Mouse (Mus musculus) heart, embryonic 11.5 days (tissue): ENCODE results near the gene Dpep2nb. TPM values are rescaled to one million over a fixed set of nuclear protein-coding genes. Genes with fewer than 3 reads are reported as not detected.

Experiments
- ATAC-seq: fragments of 200-750 bp; cut with Nextera tagmentation; replicated peaks from 2 replicates; pipeline ENCODE4 v1.8.0; 2017; ENCODE audit warnings: moderate library complexity; ENCODE audit not compliant: insufficient number of reproducible peaks, low FRiP score, low TSS enrichment
- H3K27ac ChIP-seq: fragments of 300-500 bp; sonication (generic); 2 replicates; pipeline ENCODE4 v1.5.1; 2014; ENCODE audit warnings: mild to moderate bottlenecking, low read depth, low read length
- H3K27me3 ChIP-seq: fragments of 300-500 bp; sonication (generic); 2 replicates; pipeline ENCODE4 v1.6.1; 2014; ENCODE audit warnings: mild to moderate bottlenecking, low read length, mixed read lengths; ENCODE audit not compliant: control insufficient read depth, insufficient read depth
- H3K36me3 ChIP-seq: fragments of 300-500 bp; sonication (generic); 2 replicates; pipeline ENCODE4 v1.6.1; 2014; ENCODE audit warnings: mild to moderate bottlenecking, low read length, moderate library complexity, mixed read lengths; ENCODE audit not compliant: control insufficient read depth, insufficient read depth
- H3K4me1 ChIP-seq: fragments of 300-500 bp; sonication (generic); 2 replicates; pipeline ENCODE4 v1.6.1; 2014; ENCODE audit warnings: low read length; ENCODE audit not compliant: control insufficient read depth, insufficient read depth
- H3K4me2 ChIP-seq: fragments of 300-500 bp; sonication (generic); 2 replicates; pipeline ENCODE4 v1.6.1; 2014; ENCODE audit warnings: mild to moderate bottlenecking, moderate library complexity
- H3K4me3 ChIP-seq: fragments of 300-500 bp; sonication (generic); 2 replicates; pipeline ENCODE4 v1.5.1; 2014; ENCODE audit warnings: low read depth, low read length
- H3K9ac ChIP-seq: fragments of 300-500 bp; sonication (generic); 2 replicates; pipeline ENCODE4 v1.6.1; 2014; ENCODE audit warnings: mild to moderate bottlenecking, low read depth, low read length, moderate library complexity
- H3K9me3 ChIP-seq: fragments of 300-500 bp; sonication (generic); replicated peaks from 2 replicates; pipeline ENCODE4 v1.6.1; 2016; ENCODE audit warnings: low read length; ENCODE audit not compliant: control insufficient read depth
- WGBS: fragments of 180-500 bp; shearing (Covaris S2); extraction: QIAGEN DNeasy Blood & Tissue Kit; methylation state at CpG from one replicate; pipeline ENCODE4 v1.1.7; 2014; ENCODE audit not compliant: insufficient replicate concordance; 5-methylcytosine and 5-hydroxymethylcytosine counted together
- polyA plus RNA-seq: library from polyadenylated mRNA; unstranded; fragments of >200 nt; fragmentation: Nextera tagmentation; extraction: Ambion mirVana; gene quantifications from 2 replicates; pipeline ENCODE4 v1.2.1, GENCODE M21; 2014

Dpep2nb gene
- polyA plus RNA-seq, 1 experiment from 2014 or later: 0.33 TPM

GRCm38 (mm10) chr8:106044151-106044550 is 38.4 kb upstream of the Dpep2nb start:
- 71% methylated on average over 3 of the region's 3 CpGs for WGBS
- Histone ChIP-seq H3K4me2 (no peak overlapping the region), H3K27ac (no peak overlapping the region), H3K27me3 (no peaks in the 10 kb centered on the region), H3K9me3 (no peaks in the 10 kb centered on the region), H3K4me1 (no peaks in the 10 kb centered on the region), H3K9ac (no peak overlapping the region), H3K4me3 (no peak overlapping the region), H3K36me3 (no peaks in the 10 kb centered on the region; the same call in 1 of the 2 replicates)
- ATAC-seq: no peak

- H3K36me3 ChIP-seq: no peaks in the 10 kb centered on the region; the same call in 1 of the 2 replicates
- no peaks in the 10 kb centered on the region for H3K27me3 ChIP-seq
- no peaks in the 10 kb centered on the region for H3K4me1 ChIP-seq
- H3K4me2 ChIP-seq: no peak overlapping the region
- H3K9ac ChIP-seq: no peak overlapping the region
- no peak overlapping the region for H3K4me3 ChIP-seq
- WGBS: 75% methylated on average over 2 of the region's 2 CpGs
- no peak overlapping the region for H3K27ac ChIP-seq
- H3K9me3 ChIP-seq: no peaks in the 10 kb centered on the region
- no peak for ATAC-seq
These were observed 37.3 kb upstream of the Dpep2nb start for GRCm38 (mm10) chr8:106043055-106043454.

- Histone ChIP-seq H3K9me3 (no peaks in the 10 kb centered on the region), H3K4me2 (no peak overlapping the region), H3K9ac (no peak overlapping the region), H3K4me1 (no peaks in the 10 kb centered on the region), H3K36me3 (no peaks in the 10 kb centered on the region; the same call in 1 of the 2 replicates), H3K4me3 (no peak overlapping the region), H3K27ac (no peak overlapping the region), H3K27me3 (no peaks in the 10 kb centered on the region)
- ATAC-seq: no peak
- WGBS: 51% methylated on average over 4 of the region's 4 CpGs
These were observed 34.4 kb upstream of the Dpep2nb start for GRCm38 (mm10) chr8:106040218-106040617.

- Histone ChIP-seq H3K27ac (no peak overlapping the region), H3K36me3 (no peaks in the 10 kb centered on the region; the same call in 1 of the 2 replicates), H3K9ac (no peak overlapping the region), H3K4me3 (no peak overlapping the region), H3K4me1 (no peaks in the 10 kb centered on the region), H3K4me2 (no peak overlapping the region), H3K27me3 (no peaks in the 10 kb centered on the region), H3K9me3 (no peaks in the 10 kb centered on the region)
- WGBS: 71% methylated on average over 4 of the region's 4 CpGs
- no peak for ATAC-seq
These were observed 33.8 kb upstream of the Dpep2nb start for GRCm38 (mm10) chr8:106039605-106040004.

GRCm38 (mm10) chr8:106038721-106039120 is 32.9 kb upstream of the Dpep2nb start:
- ATAC-seq: no peak
- WGBS: 83% methylated on average over 10 of the region's 10 CpGs
- H3K4me1 ChIP-seq: no peaks in the 10 kb centered on the region
- no peaks in the 10 kb centered on the region for H3K9me3 ChIP-seq
- no peaks in the 10 kb centered on the region; the same call in 1 of the 2 replicates for H3K36me3 ChIP-seq
- no peak overlapping the region for H3K9ac ChIP-seq
- no peak overlapping the region for H3K27ac ChIP-seq
- no peak overlapping the region for H3K4me2 ChIP-seq
- H3K4me3 ChIP-seq: no peak overlapping the region
- H3K27me3 ChIP-seq: no peaks in the 10 kb centered on the region

GRCm38 (mm10) chr8:106022483-106022882 is 16.7 kb upstream of the Dpep2nb start:
- Histone ChIP-seq H3K27me3 (no peaks in the 10 kb centered on the region), H3K4me2 (no peak overlapping the region), H3K4me3 (no peak overlapping the region), H3K4me1 (no peaks in the 10 kb centered on the region), H3K36me3 (no peaks in the 10 kb centered on the region), H3K9ac (no peak overlapping the region), H3K27ac (no peak overlapping the region), H3K9me3 (no peaks in the 10 kb centered on the region)
- ATAC-seq: no peak

GRCm38 (mm10) chr8:106018039-106018438 is 12.3 kb upstream of the Dpep2nb start:
- no peak for ATAC-seq
- Histone ChIP-seq H3K27ac (no peak overlapping the region), H3K4me1 (no peaks in the 10 kb centered on the region), H3K9me3 (no peaks in the 10 kb centered on the region), H3K4me2 (no peak overlapping the region), H3K27me3 (no peaks in the 10 kb centered on the region), H3K9ac (no peak overlapping the region), H3K4me3 (no peak overlapping the region), H3K36me3 (peaks cover 2% of the 10 kb centered on the region; the same call in 1 of the 2 replicates)
- 69% methylated on average over 3 of the region's 3 CpGs for WGBS

- Histone ChIP-seq H3K27ac (no peak overlapping the region), H3K27me3 (no peaks in the 10 kb centered on the region), H3K4me2 (no peak overlapping the region), H3K4me1 (no peaks in the 10 kb centered on the region), H3K9ac (no peak overlapping the region), H3K9me3 (no peaks in the 10 kb centered on the region), H3K4me3 (no peak overlapping the region), H3K36me3 (peaks cover 2% of the 10 kb centered on the region; the same call in 1 of the 2 replicates)
- 85% methylated on average over 7 of the region's 7 CpGs for WGBS
- ATAC-seq: no peak
These were observed 11.4 kb upstream of the Dpep2nb start for GRCm38 (mm10) chr8:106017130-106017529.

- no peak overlapping the region for H3K9ac ChIP-seq
- H3K27ac ChIP-seq: no peak overlapping the region
- H3K4me2 ChIP-seq: no peak overlapping the region
- WGBS: 69% methylated on average over 6 of the region's 6 CpGs
- ATAC-seq: no peak
- H3K27me3 ChIP-seq: no peaks in the 10 kb centered on the region
- H3K4me3 ChIP-seq: no peak overlapping the region
- H3K36me3 ChIP-seq: peaks cover 2% of the 10 kb centered on the region; the same call in 1 of the 2 replicates
- no peaks in the 10 kb centered on the region for H3K4me1 ChIP-seq
- H3K9me3 ChIP-seq: no peaks in the 10 kb centered on the region
These were observed 10.5 kb upstream of the Dpep2nb start for GRCm38 (mm10) chr8:106016284-106016683.
